Mouse (Mus musculus): ENCODE results near the gene Cxcl16. TPM values are rescaled to one million over a fixed set of nuclear protein-coding genes. Genes with fewer than 3 reads are reported as not detected.
A peak's percentile ranks its signal among the peaks of the same experiment; 100 is the strongest.

Cxcl16 gene
- polyA plus RNA-seq, 1 experiment from 2014 or later = 9.0 TPM

DNA sequence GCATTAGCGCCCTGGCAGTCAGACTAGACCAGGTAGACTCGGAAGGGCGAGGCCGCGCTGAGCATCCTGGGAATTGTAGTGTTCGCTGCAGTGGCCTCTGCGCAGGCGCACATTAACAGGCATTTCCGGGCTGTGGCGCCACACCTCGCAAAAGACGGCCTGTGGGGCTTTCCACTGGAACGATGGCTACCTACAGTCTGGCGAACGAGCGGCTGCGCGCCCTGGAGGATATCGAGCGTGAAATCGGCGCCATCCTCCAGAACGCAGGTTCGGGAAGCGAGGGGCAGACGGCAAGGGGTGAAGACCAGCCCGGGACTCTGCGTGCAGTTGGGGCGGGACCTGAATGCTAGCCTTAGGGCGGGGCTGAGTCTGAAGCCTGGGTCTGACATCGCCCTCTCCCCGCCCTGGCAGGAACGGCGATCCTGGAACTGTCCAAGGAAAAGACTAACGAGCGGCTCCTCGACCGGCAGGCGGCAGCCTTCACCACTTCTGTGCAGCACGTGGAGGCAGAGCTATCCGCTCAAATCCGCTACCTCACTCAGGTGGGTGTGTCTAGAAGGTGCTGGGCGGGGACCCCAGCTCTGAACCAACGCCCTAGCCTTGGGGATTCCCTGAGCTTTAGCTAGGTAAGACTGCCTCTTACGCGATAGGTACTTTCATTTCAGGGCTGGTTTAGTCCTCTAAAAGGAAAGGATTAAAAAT lies 7.8 kb downstream of the Cxcl16 start, which contains the start of gene Med11:
Gene Med11, plus strand, starts transcription at position 123 of the 702 bp plus-strand sequence.
- peak within 1 kb of the TSS; percentile 74 for H3K9ac ChIP-seq
- H3K4me2 ChIP-seq = peak within 1 kb of the TSS; percentile 78
- peaks cover 13% of the 10 kb centered on the region for H3K4me1 ChIP-seq (replicated peaks)
- H3K36me3 ChIP-seq = 0 out of 2 replicates have a peak, but pooled peaks cover 3% of the 10 kb centered on the region
- H3K9me3 ChIP-seq (replicated peaks) = no peaks in the 10 kb centered on the region
- ATAC-seq (replicated peaks; ENCODE audit: insufficient number of reproducible peaks, insufficient read depth, low FRiP score, low read depth) = peak; percentile 99
- H3K4me3 ChIP-seq = peak within 1 kb of the TSS; percentile 65
- H3K27me3 ChIP-seq = no peaks in the 10 kb centered on the region
- H3K27ac ChIP-seq = peak within 1 kb of the TSS; percentile 96
- WGBS = under 1% methylated on average over 46 of the region's 46 CpGs

GRCm38 (mm10) chr11:70450926-70451325 lies 8.9 kb downstream of the Cxcl16 start:
- Histone ChIP-seq H3K9ac (no peak overlapping the region), H3K27ac (no peak overlapping the region), H3K4me1 (replicated peaks) (peaks cover 13% of the 10 kb centered on the region), H3K4me3 (no peak overlapping the region), H3K4me2 (no peak overlapping the region), H3K9me3 (replicated peaks) (no peaks in the 10 kb centered on the region), H3K27me3 (no peaks in the 10 kb centered on the region), H3K36me3 (0 out of 2 replicates have a peak, but pooled peaks cover 3% of the 10 kb centered on the region)
- no peak for ATAC-seq (replicated peaks; ENCODE audit: insufficient number of reproducible peaks, insufficient read depth, low FRiP score, low read depth)
- WGBS = 75% methylated on average over 2 of the region's 2 CpGs

- Histone ChIP-seq H3K4me2 (no peak overlapping the region), H3K9me3 (replicated peaks) (no peaks in the 10 kb centered on the region), H3K9ac (no peak overlapping the region), H3K4me3 (no peak overlapping the region), H3K27me3 (no peaks in the 10 kb centered on the region), H3K27ac (no peak overlapping the region), H3K4me1 (replicated peaks) (peaks cover 3% of the 10 kb centered on the region), H3K36me3 (no peaks in the 10 kb centered on the region)
- ATAC-seq (replicated peaks; ENCODE audit: insufficient number of reproducible peaks, insufficient read depth, low FRiP score, low read depth) = no peak
- WGBS = 53% methylated on average over 1 of the region's 1 CpGs
These were observed 12.4 kb downstream of the Cxcl16 start for GRCm38 (mm10) chr11:70447373-70447772.

DNA sequence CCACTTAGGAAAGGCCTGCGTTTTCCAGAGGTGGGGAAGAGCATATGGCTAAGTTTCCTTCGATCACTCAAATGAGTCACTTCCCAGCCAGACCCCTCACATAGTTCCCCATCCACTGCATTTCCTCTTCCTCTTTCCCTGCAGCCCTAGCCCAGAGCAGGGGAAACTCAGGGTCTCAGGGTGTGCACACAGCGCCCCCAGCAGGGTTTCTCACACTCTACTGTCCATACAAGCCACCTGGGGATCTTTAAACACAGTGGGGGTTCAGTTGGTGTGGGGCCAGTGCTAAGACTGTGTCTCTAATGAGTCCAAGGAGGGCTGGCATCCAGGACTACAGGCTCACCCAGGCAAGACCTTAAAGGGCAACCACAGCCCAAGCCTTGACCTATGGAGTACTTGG lies 13.0 kb downstream of the Cxcl16 start:
- WGBS = 24% methylated on average over 3 of the region's 3 CpGs
- H3K9ac ChIP-seq = no peak overlapping the region
- H3K9me3 ChIP-seq (replicated peaks) = no peaks in the 10 kb centered on the region
- no peak for ATAC-seq (replicated peaks; ENCODE audit: insufficient number of reproducible peaks, insufficient read depth, low FRiP score, low read depth)
- no peaks in the 10 kb centered on the region for H3K27me3 ChIP-seq
- no peak overlapping the region for H3K4me2 ChIP-seq
- no peaks in the 10 kb centered on the region for H3K4me1 ChIP-seq (replicated peaks)
- no peaks in the 10 kb centered on the region for H3K36me3 ChIP-seq
- H3K4me3 ChIP-seq = no peak overlapping the region
- H3K27ac ChIP-seq = no peak overlapping the region

DNA sequence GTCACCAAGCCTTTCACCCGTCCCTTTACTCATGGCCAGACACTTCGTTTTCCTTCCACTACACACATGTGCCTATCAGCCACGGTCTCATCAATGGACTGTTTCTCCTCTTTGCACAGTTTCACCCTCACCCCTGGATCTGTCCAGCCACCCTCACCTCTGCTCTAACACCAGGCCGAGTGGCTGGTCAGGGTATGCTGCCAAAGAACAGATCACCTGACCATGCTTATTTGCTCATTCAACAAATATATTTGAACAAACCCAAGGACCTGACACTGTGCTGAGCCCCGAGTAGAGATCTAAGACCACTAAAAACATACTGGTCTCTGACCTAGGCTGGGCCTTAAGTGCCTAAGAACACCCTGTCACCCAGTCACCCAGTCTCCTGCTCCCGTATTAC lies 15.1 kb downstream of the Cxcl16 start:
- Histone ChIP-seq H3K9me3 (replicated peaks) (no peaks in the 10 kb centered on the region), H3K4me3 (no peak overlapping the region), H3K4me2 (no peak overlapping the region), H3K36me3 (peaks cover 3% of the 10 kb centered on the region; the same call in 1 of the 2 replicates), H3K27ac (no peak overlapping the region), H3K27me3 (no peaks in the 10 kb centered on the region), H3K9ac (no peak overlapping the region), H3K4me1 (replicated peaks) (no peaks in the 10 kb centered on the region)
- no peak for ATAC-seq (replicated peaks; ENCODE audit: insufficient number of reproducible peaks, insufficient read depth, low FRiP score, low read depth)
- 65% methylated on average over 6 of the region's 6 CpGs for WGBS

- no peak overlapping the region for H3K4me2 ChIP-seq
- WGBS = 67% methylated on average over 3 of the region's 3 CpGs
These were observed 15.8 kb downstream of the Cxcl16 start for GRCm38 (mm10) chr11:70443964-70444363.

DNA sequence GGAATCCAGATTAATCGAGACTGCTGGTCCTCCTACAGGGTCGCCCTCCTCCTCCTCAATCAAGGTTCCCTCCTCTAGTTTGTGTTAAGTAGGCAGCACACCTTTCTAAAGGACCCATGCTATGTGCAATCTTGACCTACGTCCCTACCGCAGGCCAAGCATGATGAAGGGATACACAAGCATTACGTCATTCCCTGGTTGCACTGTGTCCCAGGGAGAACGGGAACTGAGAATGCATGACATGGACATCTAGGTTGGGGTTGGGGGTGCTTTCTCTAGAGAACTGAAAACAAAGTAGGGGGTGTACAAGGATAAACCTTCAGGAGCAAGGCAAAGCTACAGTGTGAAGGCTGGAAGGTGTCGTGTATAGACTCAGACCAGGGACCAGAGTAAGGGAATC lies 17.9 kb downstream of the Cxcl16 start:
- ATAC-seq (replicated peaks; ENCODE audit: insufficient number of reproducible peaks, insufficient read depth, low FRiP score, low read depth) = no peak
- Histone ChIP-seq H3K36me3 (peaks cover 11% of the 10 kb centered on the region; the same call in 1 of the 2 replicates), H3K27me3 (no peaks in the 10 kb centered on the region), H3K27ac (no peak overlapping the region), H3K9me3 (replicated peaks) (no peaks in the 10 kb centered on the region), H3K4me1 (replicated peaks) (no peaks in the 10 kb centered on the region), H3K9ac (no peak overlapping the region), H3K4me2 (no peak overlapping the region), H3K4me3 (no peak overlapping the region)
- 78% methylated on average over 7 of the region's 7 CpGs for WGBS

More at GRCm38 (mm10) chr11:70443964-70444363, 15.8 kb downstream of the Cxcl16 start:
- H3K27me3 ChIP-seq = no peaks in the 10 kb centered on the region
- H3K27ac ChIP-seq = no peak overlapping the region
- H3K36me3 ChIP-seq = peaks cover 10% of the 10 kb centered on the region; the same call in 1 of the 2 replicates
- no peak for ATAC-seq (replicated peaks; ENCODE audit: insufficient number of reproducible peaks, insufficient read depth, low FRiP score, low read depth)
- H3K4me1 ChIP-seq (replicated peaks) = no peaks in the 10 kb centered on the region
- no peaks in the 10 kb centered on the region for H3K9me3 ChIP-seq (replicated peaks)
- no peak overlapping the region for H3K4me3 ChIP-seq
- no peak overlapping the region for H3K9ac ChIP-seq

GRCm38 (mm10) chr11:70440637-70441036 lies 19.1 kb downstream of the Cxcl16 start:
- H3K36me3 ChIP-seq = peaks cover 16% of the 10 kb centered on the region; the same call in 1 of the 2 replicates
- no peaks in the 10 kb centered on the region for H3K27me3 ChIP-seq
- no peak overlapping the region for H3K9ac ChIP-seq
- no peak for ATAC-seq (replicated peaks; ENCODE audit: insufficient number of reproducible peaks, insufficient read depth, low FRiP score, low read depth)
- H3K4me1 ChIP-seq (replicated peaks) = no peaks in the 10 kb centered on the region
- no peak overlapping the region for H3K4me3 ChIP-seq
- H3K27ac ChIP-seq = no peak overlapping the region
- no peak overlapping the region for H3K4me2 ChIP-seq
- 87% methylated on average over 4 of the region's 4 CpGs for WGBS
- no peaks in the 10 kb centered on the region for H3K9me3 ChIP-seq (replicated peaks)

DNA sequence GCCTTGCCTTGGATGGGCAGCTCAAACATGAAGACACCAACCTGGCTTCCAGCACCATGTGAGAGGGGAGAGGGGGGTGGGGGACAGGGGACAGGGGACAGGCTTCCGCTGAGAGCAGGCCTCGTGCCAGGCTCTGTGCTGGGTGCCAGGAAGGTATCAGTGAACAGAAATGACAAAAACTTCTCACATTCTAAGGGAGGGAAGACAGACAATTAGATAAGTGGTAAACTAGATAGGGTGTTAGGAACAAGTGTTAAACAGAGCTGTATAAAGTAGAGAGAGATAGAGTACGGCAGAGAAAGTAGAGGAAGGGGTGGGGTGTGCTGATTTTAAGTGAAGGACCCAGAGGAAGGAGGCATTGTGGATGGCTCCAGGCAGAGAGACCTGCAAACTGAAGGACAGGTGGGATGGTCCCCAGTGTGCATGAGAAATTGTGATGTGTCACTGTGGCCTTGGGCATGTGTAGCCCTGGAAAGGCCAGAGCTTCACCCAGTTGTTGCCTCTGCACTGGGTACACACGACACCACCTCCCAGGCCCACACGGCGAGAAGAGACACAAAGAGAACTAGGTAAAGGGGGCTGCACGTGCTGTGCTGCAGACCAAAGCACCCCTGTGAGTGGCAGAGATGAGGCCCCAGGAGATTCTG lies 20.9 kb downstream of the Cxcl16 start:
- WGBS = 81% methylated on average over 7 of the region's 7 CpGs
- peaks cover 16% of the 10 kb centered on the region; the same call in 1 of the 2 replicates for H3K36me3 ChIP-seq
- H3K4me3 ChIP-seq = no peak overlapping the region
- H3K9me3 ChIP-seq (replicated peaks) = no peaks in the 10 kb centered on the region
- H3K27me3 ChIP-seq = no peaks in the 10 kb centered on the region
- no peak overlapping the region for H3K4me2 ChIP-seq
- peaks cover 2% of the 10 kb centered on the region for H3K4me1 ChIP-seq (replicated peaks)
- H3K9ac ChIP-seq = no peak overlapping the region
- no peak overlapping the region for H3K27ac ChIP-seq
- no peak for ATAC-seq (replicated peaks; ENCODE audit: insufficient number of reproducible peaks, insufficient read depth, low FRiP score, low read depth)

DNA sequence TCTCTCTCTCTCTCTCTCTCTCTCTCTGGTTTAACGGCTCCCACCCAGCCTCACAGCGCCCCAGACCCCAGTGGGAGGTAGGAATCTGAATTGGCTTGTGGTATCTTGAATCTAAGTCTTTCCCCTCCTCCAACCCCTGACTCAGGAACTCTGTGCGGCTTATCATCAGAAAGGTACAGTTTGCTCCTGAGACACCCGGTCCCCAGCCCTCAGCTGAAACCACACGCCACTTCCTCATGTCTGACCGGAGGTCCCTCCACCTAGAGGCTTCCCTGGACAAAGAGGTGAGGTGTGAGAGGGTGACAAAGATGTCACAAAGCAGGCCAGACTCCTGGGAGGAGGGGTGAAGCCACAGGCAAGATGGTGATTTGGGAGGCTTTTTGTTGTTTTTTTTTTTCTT lies 22.4 kb downstream of the Cxcl16 start:
- Histone ChIP-seq H3K27me3 (no peaks in the 10 kb centered on the region), H3K9me3 (replicated peaks) (no peaks in the 10 kb centered on the region), H3K9ac (no peak overlapping the region), H3K36me3 (peaks cover 16% of the 10 kb centered on the region; the same call in 1 of the 2 replicates), H3K4me2 (no peak overlapping the region), H3K27ac (no peak overlapping the region), H3K4me1 (replicated peaks) (peaks cover 15% of the 10 kb centered on the region), H3K4me3 (no peak overlapping the region)
- no peak for ATAC-seq (replicated peaks; ENCODE audit: insufficient number of reproducible peaks, insufficient read depth, low FRiP score, low read depth)
- 73% methylated on average over 6 of the region's 6 CpGs for WGBS

DNA sequence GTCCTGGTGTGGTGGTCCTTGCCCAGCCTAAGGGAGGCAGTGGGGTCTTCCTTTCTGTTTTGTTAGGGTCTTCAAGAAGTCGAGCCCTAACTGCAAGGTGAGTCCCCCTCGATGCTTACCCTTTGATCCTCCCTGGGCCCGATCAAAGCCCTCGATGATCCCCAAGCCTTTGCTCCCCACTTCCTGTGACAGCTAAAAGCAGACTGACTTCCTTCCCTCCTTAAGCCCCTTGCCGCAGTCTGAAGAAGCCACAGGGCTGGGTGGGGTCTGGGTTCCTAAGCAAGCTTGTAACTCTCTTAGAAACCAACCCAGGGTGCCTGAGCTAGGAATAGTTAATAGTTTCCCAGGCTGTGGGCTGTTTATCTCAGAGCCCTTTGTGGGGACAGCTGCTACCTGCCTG lies 24.3 kb downstream of the Cxcl16 start:
- H3K27ac ChIP-seq = no peak overlapping the region
- no peak for ATAC-seq (replicated peaks; ENCODE audit: insufficient number of reproducible peaks, insufficient read depth, low FRiP score, low read depth)
- H3K4me3 ChIP-seq = no peak overlapping the region
- 66% methylated on average over 5 of the region's 5 CpGs for WGBS
- H3K4me1 ChIP-seq (replicated peaks) = peaks cover 15% of the 10 kb centered on the region
- no peak overlapping the region for H3K9ac ChIP-seq
- no peaks in the 10 kb centered on the region for H3K9me3 ChIP-seq (replicated peaks)
- peaks cover 16% of the 10 kb centered on the region; the same call in 1 of the 2 replicates for H3K36me3 ChIP-seq
- H3K4me2 ChIP-seq = no peak overlapping the region
- H3K27me3 ChIP-seq = no peaks in the 10 kb centered on the region
